Mouse (Mus musculus): ENCODE results near the gene Dnajc12. TPM values are rescaled to one million over a fixed set of nuclear protein-coding genes. Genes with fewer than 3 reads are reported as not detected.
"Not testable (repeated sequence)": the region's sequence is repeated elsewhere in the genome, so short reads cannot be mapped to it uniquely, and the experiment has no call there.

The Dnajc12 gene
- polyA plus RNA-seq, 2 experiments: 8.3 to 20.1 TPM

DNA sequence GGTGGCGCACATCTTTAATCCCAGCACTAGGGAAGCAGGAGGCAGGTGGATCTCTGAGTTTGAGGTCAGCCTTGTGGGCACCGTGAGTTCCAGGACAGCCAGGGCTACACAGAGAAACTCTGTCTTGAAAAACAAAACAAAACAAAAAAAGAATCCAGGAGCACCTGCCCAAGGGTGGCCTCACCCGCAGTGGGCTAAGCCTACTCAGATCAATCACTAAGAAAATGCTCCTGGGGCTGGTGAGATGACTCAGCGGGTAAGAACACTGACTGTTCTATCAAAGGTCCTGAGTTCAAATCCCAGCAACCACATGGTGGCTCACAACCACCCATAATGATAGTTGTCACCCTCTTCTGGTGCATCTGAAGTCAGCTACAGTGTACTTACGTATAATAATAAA, 5.9 kb upstream of the Dnajc12 start:
- H3K4me2 ChIP-seq (ENCODE audit: low read depth): no peak overlapping the region
- WGBS (ENCODE audit: insufficient replicate concordance): 76% methylated on average over 5 of the region's 5 CpGs
- DNase-seq (ENCODE audit: low read depth in 3 of 3, low spot score in 3 of 3) (no peak), ATAC-seq (ENCODE audit: insufficient read depth) (no peak)
- no peaks in the 10 kb centered on the region for H3K36me3 ChIP-seq (replicated peaks; ENCODE audit: control insufficient read depth, insufficient read depth, low read depth)
- no peak overlapping the region for H3K4me3 ChIP-seq (ENCODE audit: insufficient read depth in 1 of 2, low read depth in 2 of 2, low read length in 2 of 2)
- no peak for TF ChIP-seq CTCF (IDR thresholded peaks at IDR 0.05; ENCODE audit: low read depth)
- TF ChIP-seq EP300 (IDR thresholded peaks at IDR 0.05; ENCODE audit: low read depth): no peak
- no peak overlapping the region for H3K27ac ChIP-seq
- H3K4me1 ChIP-seq (replicated peaks; ENCODE audit: control insufficient read depth in 2 of 2, insufficient read depth in 2 of 2, low read length in 1 of 2): peaks cover under 1% of the 10 kb centered on the region in 2 experiments
- H3K9ac ChIP-seq (replicated peaks): no peak overlapping the region
- no peaks in the 10 kb centered on the region for H3K9me3 ChIP-seq (ENCODE audit: control insufficient read depth, low read length)
- H3K27me3 ChIP-seq (ENCODE audit: control insufficient read depth, insufficient read depth, low read length): no peaks in the 10 kb centered on the region

DNA sequence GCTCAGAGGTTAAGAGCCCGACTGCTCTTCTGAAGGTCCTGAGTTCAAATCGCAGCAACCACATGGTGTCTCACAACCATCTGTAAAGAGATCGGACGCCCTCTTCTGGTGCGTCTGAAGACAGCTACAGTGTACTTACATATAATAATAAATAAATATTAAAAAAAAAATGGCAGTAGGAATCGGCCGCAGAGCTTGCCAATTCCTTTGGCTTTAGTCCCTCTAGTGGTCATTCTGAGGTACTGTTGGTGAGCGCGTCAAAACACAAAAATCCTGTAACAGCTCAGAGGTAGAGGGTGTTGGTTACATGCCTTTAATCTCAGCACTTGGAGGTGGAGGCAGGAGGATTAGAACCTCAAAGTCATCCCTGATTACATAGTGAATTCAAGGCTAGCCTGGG, 4.8 kb upstream of the Dnajc12 start:
- Histone ChIP-seq H3K27me3 (ENCODE audit: control insufficient read depth, insufficient read depth, low read length) (no peaks in the 10 kb centered on the region), H3K36me3 (replicated peaks; ENCODE audit: control insufficient read depth, insufficient read depth, low read depth) (no peaks in the 10 kb centered on the region), H3K27ac (no peak overlapping the region), H3K4me1 (replicated peaks; ENCODE audit: control insufficient read depth in 2 of 2, insufficient read depth in 2 of 2, low read length in 1 of 2) (peaks cover 2 to 7% of the 10 kb centered on the region in 2 experiments), H3K4me2 (ENCODE audit: low read depth) (no peak overlapping the region), H3K9me3 (ENCODE audit: control insufficient read depth, low read length) (no peaks in the 10 kb centered on the region), H3K4me3 (ENCODE audit: insufficient read depth in 1 of 2, low read depth in 2 of 2, low read length in 2 of 2) (no peak overlapping the region), H3K9ac (replicated peaks) (no peak overlapping the region)
- TF ChIP-seq EP300 (IDR thresholded peaks at IDR 0.05; ENCODE audit: low read depth) (no peak), CTCF (IDR thresholded peaks at IDR 0.05; ENCODE audit: low read depth) (peak; percentile 87)
- WGBS (ENCODE audit: insufficient replicate concordance): 18% methylated on average over 9 of the region's 9 CpGs
- ATAC-seq (ENCODE audit: insufficient read depth) (no peak), DNase-seq (ENCODE audit: low read depth in 3 of 3, low spot score in 3 of 3) (peak; percentile 52 to 70 (median 55))

DNA sequence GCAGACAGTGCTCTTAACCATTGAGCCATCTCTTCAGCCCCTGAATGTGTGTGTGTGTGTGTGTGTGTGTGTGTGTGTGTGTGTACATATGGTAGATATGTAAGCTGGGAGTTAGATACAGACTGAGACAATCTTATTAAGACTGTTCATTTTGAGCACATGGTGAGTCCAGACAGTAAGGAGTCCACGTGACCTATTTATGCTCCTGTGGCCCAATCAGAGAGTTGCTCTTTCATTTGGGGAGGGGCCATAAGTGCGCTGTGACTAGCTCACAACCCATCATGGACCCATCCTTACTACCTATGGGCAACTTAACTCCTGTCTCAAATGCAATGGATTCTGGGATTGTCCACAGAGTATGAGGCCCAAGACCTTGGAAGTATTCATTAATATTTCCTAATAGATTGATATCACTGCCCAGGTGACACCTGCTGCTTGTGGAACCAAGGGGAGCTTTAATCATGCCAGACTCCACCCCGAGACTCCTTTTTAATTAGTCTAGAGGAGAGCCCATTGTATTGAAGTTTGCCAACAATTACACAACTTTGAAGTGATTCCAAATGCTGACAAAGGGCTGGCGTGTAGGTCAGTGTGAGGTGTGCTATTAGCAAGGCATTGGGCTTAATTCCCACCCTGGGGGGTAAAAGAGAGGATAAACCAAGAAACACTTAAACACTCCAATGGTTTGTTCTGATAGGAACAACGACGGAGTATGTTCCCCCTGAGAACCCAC, 3.1 kb upstream of the Dnajc12 start:
- TF ChIP-seq CTCF (IDR thresholded peaks at IDR 0.05; ENCODE audit: low read depth) (no peak), EP300 (IDR thresholded peaks at IDR 0.05; ENCODE audit: low read depth) (no peak)
- no peak overlapping the region for H3K4me3 ChIP-seq (ENCODE audit: insufficient read depth in 1 of 2, low read depth in 2 of 2, low read length in 2 of 2)

DNA sequence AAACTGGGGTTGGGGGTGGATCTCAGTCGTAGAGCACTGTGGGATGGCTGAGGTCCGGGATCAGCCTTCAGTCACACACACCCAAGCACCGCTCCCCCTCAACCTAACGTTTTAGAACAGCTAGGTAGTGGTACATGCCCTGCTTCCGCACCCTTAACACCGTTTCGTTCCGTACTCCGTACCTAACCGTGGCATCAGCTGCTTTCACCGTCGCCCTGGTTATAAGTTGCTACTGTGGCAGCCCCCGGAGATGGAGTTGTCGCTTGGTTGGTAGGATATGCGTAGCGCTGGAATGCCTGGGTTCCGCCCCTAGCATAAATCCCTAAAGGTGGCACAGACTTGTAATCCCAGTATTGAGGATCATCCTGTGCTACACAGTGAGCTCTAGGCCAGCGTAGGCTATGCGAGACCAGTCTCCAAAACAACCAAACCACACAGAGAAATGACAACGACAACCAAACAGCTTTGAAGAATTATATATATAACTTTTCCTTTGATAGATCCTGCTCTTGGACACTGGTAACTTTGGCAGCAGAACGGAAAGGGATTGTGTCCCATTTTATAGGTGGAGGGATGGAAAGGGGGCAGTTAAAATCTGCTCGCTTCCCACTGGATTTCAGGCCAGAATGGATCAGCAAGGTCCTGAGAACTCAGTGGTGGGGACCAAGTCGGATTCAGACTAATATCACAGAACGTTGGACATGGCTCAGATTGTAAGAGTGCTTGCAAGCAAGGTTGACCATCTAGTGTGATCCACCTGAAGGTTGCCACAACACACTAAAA, 554 bp upstream of the Dnajc12 start, which contains the start of gene Sirt1:
Gene Sirt1 (minus strand): TSS at position 207 of the 783 bp plus-strand sequence.
- ATAC-seq (ENCODE audit: insufficient read depth): no peak
- DNase-seq (ENCODE audit: low read depth in 3 of 3, low spot score in 3 of 3): no peak
- peak within 1 kb of the TSS; percentile 61 to 81 for H3K4me3 ChIP-seq (ENCODE audit: insufficient read depth in 1 of 2, low read depth in 2 of 2, low read length in 2 of 2)
- peak within 1 kb of the TSS; percentile 56 for H3K9ac ChIP-seq (replicated peaks)
- no peak within 1 kb of the TSS; the same call in 1 of the 2 replicates for H3K27ac ChIP-seq
- H3K4me1 ChIP-seq (replicated peaks; ENCODE audit: control insufficient read depth in 2 of 2, insufficient read depth in 2 of 2, low read length in 1 of 2): peaks cover 2 to 9% of the 10 kb centered on the region in 2 experiments
- no peaks in the 10 kb centered on the region for H3K27me3 ChIP-seq (ENCODE audit: control insufficient read depth, insufficient read depth, low read length)
- WGBS (ENCODE audit: insufficient replicate concordance): 6% methylated on average over 24 of the region's 24 CpGs
- no peak for TF ChIP-seq CTCF (IDR thresholded peaks at IDR 0.05; ENCODE audit: low read depth)
- no peak for TF ChIP-seq EP300 (IDR thresholded peaks at IDR 0.05; ENCODE audit: low read depth)
- H3K36me3 ChIP-seq (replicated peaks; ENCODE audit: control insufficient read depth, insufficient read depth, low read depth): no peaks in the 10 kb centered on the region
- H3K9me3 ChIP-seq (ENCODE audit: control insufficient read depth, low read length): no peaks in the 10 kb centered on the region
- H3K4me2 ChIP-seq (ENCODE audit: low read depth): peak within 1 kb of the TSS; percentile 89

More for the DNA sequence above, 3.1 kb upstream of the Dnajc12 start:
- H3K9me3 ChIP-seq (ENCODE audit: control insufficient read depth, low read length): no peaks in the 10 kb centered on the region
- no peak overlapping the region for H3K27ac ChIP-seq
- H3K9ac ChIP-seq (replicated peaks): no peak overlapping the region
- ATAC-seq (ENCODE audit: insufficient read depth) (no peak), DNase-seq (ENCODE audit: low read depth in 3 of 3, low spot score in 3 of 3) (no peak)
- H3K4me2 ChIP-seq (ENCODE audit: low read depth): no peak overlapping the region
- H3K27me3 ChIP-seq (ENCODE audit: control insufficient read depth, insufficient read depth, low read length): no peaks in the 10 kb centered on the region
- no peaks in the 10 kb centered on the region for H3K36me3 ChIP-seq (replicated peaks; ENCODE audit: control insufficient read depth, insufficient read depth, low read depth)
- peaks cover 2 to 7% of the 10 kb centered on the region in 2 experiments for H3K4me1 ChIP-seq (replicated peaks; ENCODE audit: control insufficient read depth in 2 of 2, insufficient read depth in 2 of 2, low read length in 1 of 2)
- 64% methylated on average over 6 of the region's 6 CpGs for WGBS (ENCODE audit: insufficient replicate concordance)

DNA sequence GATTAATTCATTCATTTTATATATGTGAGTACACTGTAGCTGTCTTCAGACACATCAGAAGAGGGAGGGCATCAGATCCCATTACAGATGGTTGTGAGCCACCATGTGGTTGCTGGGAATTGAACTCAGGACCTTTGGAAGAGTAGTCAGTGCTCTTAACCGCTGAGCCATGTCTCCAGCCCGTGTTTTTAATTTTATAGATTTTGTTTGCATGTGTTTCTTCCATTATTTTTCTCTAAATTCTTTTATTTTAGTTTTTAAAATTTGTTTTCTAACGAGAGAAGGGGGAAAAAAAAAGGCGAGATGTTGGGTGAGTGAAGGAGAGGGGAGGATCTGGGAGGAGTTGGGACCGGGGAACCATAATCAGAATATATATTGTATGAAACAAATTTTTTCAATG, 3.7 kb downstream of the Dnajc12 start:
- WGBS (ENCODE audit: insufficient replicate concordance): 21% methylated on average over 5 of the region's 5 CpGs
- H3K36me3 ChIP-seq (replicated peaks; ENCODE audit: control insufficient read depth, insufficient read depth, low read depth); DNase-seq (ENCODE audit: low read depth in 3 of 3, low spot score in 3 of 3); ATAC-seq (ENCODE audit: insufficient read depth); H3K9me3 ChIP-seq (ENCODE audit: control insufficient read depth, low read length); H3K27me3 ChIP-seq (ENCODE audit: control insufficient read depth, insufficient read depth, low read length): not testable (repeated sequence)
- H3K4me2 ChIP-seq (ENCODE audit: low read depth): peak overlapping the region; percentile 86
- H3K4me3 ChIP-seq (ENCODE audit: insufficient read depth in 1 of 2, low read depth in 2 of 2, low read length in 2 of 2): peak overlapping the region in 1 of 2 experiments; percentile 59; a peak in 2 of 4 replicates
- H3K9ac ChIP-seq (replicated peaks): peak overlapping the region; percentile 73
- peak overlapping the region; percentile 59 for H3K27ac ChIP-seq
- peaks cover 2 to 15% of the 10 kb centered on the region in 2 experiments for H3K4me1 ChIP-seq (replicated peaks; ENCODE audit: control insufficient read depth in 2 of 2, insufficient read depth in 2 of 2, low read length in 1 of 2)
